Mouse (Mus musculus) myocyte (in vitro differentiated cells): ENCODE data around the gene Tmem63c.

Experiments used
- E2F4 ChIP-seq: IDR thresholded peaks from one replicate; pipeline ENCODE4 v1.6.1; 2011; ENCODE audit warnings: mild to moderate bottlenecking, control low read depth, moderate library complexity; ENCODE audit not compliant: insufficient read depth
- POLR2A ChIP-seq: IDR thresholded peaks from one replicate; pipeline ENCODE4 v1.6.1; 2011; ENCODE audit warnings: low read depth, mild to moderate bottlenecking, control low read depth, moderate library complexity; ENCODE audit not compliant: insufficient read length
- TCF12 ChIP-seq: IDR thresholded peaks from one replicate; pipeline ENCODE4 v1.6.1; 2011; ENCODE audit warnings: mild to moderate bottlenecking, control low read depth; ENCODE audit not compliant: poor library complexity, insufficient read depth, severe bottlenecking

GRCm38 (mm10) chr12:87137439-87138341 is 116.5 kb downstream of the Tmem63c start:
- TF ChIP-seq TCF12 (no peak), E2F4 (no peak), POLR2A (no peak)
